Mouse (Mus musculus) left cerebral cortex, postnatal 4 days (tissue): ENCODE results near the gene Nup214. TPM values are rescaled to one million over a fixed set of nuclear protein-coding genes. Genes with fewer than 3 reads are reported as not detected.

Experiments
- DNase-seq: peaks from one replicate; pipeline ENCODE4 v3.0.0-alpha.2; 2022
- intact Hi-C: fragments of 180-260 bp; cut with DNase I; formaldehyde crosslinking; loops from one replicate; pipeline ENCODE4 v1.15.1; 2025
- total RNA-seq, 2 experiments: library from RNA; stranded (reverse); gene quantifications; 2 replicates each; pipeline ENCODE4 v1.2.3; 2021

The Nup214 gene
- 10 to 100 TPM; 54.0 to 59.8 TPM for total RNA-seq

DNA sequence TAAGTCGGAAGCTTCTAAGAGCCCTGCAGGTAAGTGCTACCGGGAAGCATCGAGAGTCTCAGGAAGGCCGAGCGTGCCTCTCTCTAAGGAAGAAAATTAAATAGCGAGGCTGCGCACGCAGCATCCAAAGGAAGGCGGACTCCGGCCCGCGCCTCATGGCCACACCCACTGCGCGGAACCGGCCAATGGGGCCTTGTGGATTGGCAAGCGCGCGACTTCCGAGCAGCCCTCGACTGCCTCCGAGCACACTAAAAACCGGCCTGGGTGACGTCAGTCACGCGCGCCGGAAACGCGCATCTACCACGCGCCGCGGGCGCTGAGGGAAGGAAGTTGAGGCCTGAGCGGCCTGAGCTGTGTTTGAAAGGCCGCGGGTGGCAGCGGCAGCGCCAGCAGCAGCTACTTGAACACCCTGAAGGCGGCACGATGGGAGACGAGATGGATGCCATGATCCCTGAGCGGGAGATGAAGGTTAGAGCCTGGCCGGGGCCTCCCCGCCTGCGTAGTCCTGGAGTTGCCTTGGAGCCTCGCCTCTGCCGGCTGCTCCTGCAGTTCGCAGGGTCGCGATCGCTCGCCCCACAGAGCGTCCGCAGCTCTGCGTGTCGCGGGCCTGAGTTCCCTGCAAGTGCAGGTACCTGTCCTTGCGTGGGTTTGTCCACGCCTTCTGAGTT, at the start of gene Nup214:
TSS of gene Nup214 (plus strand) at position 296 of the 668 bp plus-strand sequence.
- intact Hi-C loops = no loop called here
- DNase-seq = peak; percentile 99

DNA sequence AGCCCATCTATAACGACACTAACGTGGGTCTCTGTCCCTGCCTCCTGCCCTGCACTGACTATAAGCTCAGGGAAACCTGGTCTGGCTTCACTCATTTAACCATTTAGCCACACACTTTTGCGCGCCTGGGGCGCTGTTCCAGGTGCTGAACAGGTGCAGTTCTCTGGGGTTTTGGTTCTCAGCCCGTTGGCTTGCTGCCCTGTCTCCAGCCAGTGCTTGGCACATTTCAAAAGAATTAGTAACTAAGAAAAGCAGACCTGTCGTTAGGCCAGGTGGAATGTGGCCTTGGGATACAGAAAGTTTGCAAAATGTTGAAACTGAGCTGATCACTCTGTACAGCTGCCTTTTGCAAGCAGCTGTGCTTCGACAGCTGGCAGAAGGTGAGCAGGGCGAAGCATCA, 49.4 kb upstream of the Nup214 start:
- intact Hi-C loops = no loop called here
- no peak for DNase-seq

- intact Hi-C loops = no loop called here
- DNase-seq = no peak
Measured at GRCm38 (mm10) chr2:31925936-31926335, 48.3 kb upstream of the Nup214 start.

- DNase-seq = no peak
- intact Hi-C loops = no loop called here
Measured at GRCm38 (mm10) chr2:31929664-31930063, 44.6 kb upstream of the Nup214 start.

DNA sequence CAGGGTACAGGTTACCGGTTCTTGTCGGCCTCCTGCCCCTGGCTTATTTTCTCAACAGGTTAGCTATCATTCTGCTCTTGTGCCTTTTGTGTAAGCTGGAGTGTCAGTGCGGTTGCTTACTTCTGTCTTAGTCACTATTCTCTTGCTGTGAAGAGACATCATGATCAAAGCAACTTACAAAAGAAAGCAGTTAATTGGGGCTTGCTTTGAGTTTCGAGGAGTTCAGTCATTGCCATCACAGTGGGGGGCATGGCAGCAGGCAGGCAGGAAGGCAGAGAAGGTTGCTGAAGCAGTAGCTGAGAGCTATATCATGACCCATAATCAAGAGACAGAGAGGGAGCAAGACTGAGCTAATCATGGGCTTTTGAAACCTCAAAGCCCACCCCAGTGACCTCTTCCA, 39.7 kb upstream of the Nup214 start:
- intact Hi-C loops = no loop called here
- DNase-seq = no peak

DNA sequence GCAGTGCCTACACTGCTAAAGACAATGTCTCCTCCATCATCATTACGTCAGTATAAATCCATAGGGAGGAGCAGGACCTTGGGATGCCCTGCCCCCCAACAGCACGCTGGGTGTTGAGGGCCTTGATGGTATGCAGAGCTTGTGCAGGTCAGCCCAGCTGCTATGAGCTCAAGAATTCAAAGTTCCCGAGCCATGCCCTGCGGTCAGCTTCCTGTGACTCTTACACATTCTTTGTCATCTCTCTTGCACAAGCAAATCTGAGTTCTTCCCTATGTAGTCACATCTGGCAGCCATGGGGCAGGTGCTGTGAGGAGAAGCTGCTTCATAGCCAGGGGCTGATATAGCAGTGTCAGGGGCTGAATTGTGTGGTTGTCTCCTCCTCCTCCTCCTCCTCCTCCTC, 39.2 kb upstream of the Nup214 start:
- intact Hi-C loops = no loop called here

DNA sequence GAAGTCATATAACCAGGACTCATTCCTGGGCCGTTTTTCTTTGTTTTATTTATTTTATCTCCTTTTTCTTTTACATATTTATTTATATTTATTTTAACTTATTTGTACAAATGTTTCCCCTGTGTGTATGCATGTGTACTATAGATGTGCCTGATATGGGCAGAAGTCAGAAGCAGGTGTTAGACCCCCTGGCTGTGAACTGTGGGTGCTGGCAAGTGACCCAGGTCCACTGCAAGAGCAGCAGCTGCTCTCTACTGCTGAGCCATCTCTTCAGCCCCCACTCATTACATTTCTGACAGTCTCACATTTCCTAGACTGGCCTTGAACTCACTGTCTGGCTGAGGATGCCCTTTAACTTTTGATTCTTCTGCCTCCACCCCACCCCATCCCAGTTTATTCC, 35.9 kb upstream of the Nup214 start:
- peak; percentile 35 for DNase-seq
- intact Hi-C loops = no loop called here

More for the DNA sequence above, 39.2 kb upstream of the Nup214 start:
- no peak for DNase-seq

GRCm38 (mm10) chr2:31943011-31943410, 31.2 kb upstream of the Nup214 start:
- no peak for DNase-seq
- intact Hi-C loops = no loop called here

DNA sequence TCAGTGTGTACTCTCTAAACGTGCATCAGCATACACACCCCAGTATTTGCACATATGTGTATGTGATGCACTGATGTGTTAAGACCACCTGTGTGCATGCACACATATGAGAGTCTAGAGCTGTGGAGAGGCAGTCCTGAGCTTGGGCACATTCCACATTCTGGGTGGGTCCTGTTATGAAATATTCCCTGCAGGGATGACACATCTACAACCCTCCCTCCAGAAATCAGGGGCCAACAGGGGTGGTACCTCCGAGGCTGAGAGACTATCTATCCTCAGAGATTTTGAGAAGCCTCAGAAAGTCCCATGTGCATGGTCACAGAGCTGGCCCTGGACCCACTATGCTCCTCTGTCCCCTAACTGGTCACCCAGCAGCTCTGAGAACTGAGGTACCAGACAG, 28.7 kb upstream of the Nup214 start:
- no peak for DNase-seq
- intact Hi-C loops = no loop called here

DNA sequence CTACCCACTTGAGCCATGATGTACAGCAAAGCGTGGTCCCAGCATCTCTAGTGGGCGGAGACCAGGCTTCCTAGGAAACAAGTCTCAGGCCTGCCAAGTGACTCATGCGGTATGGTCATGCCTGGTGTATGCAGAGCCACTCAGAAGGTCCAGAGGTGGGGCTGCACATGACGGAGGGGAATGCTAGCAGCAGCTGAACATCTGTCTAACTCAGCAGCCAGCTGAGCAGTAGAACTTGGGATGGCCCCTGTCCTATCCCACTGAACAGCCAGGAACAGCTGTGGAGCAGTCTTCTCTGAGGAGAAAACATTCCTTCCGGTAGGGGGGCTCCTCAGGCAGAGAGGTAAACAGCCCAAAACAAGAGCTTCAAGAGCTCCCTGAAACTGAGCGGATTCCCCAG, 25.8 kb upstream of the Nup214 start:
- no peak for DNase-seq
- intact Hi-C loops = no loop called here

DNA sequence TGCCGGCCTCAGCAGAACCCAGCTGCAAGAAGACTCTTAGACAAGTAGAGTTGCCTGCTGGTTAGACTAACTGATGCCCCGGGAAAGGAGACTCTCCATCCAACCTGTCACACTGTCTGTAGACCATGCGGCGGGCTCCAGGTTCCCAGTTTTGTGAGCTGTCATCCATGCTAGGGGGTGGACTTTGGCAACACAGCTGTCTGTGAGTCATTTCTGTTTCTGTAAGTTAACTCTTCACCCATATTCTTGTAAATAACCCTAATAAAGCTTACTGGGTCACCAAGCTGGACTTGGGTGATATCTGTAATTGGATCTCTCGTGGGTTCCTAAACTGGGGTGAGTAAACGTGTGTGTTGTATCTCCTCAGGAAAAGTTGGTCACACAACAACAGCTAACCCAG, 25.4 kb upstream of the Nup214 start:
- no peak for DNase-seq
- intact Hi-C loops = no loop called here

DNA sequence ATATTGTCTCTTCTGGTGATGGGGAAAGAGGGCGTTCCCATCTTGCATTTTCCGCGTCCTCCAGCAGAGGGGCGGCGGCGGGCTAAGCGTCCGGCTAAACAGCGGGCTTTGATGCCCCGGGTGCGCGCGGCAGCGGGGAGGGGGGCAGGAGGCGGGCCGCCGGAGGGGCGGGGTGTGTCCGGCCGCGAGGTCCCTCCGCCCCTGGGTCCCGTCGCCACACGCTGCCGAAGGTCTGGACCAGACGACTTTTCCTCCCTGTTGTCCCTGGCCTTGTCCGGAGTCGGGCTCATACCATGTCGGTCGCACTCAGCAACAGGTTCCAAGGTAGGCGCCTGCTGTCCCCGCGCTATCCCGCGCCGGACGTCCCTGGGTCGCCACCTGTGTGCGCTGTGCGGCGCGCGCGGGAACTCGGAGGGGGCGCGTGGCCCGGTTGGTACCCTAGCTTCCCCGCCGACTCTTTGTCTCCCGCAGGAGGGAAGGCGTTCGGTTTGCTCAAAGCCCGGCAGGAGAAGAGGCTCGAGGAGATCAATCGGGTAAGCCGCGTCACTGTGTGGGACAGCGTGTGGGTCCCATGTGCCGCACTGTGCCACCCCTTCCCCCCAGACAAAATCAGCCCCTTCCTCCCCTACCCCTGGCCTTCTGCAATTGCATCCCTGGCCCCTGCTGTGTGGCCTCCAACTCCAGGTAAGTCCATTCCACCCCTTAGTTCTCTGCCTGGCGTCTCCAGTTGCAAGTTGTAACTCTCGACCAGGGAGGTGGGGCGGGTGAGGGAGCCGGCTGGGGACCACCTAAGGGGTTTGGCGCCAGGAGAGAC, 24.0 kb upstream of the Nup214 start, which contains the start of gene Aif1l:
TSS of gene Aif1l (plus strand) at position 82 of the 814 bp plus-strand sequence.
- peak; percentile 76 for DNase-seq
- intact Hi-C loops = no loop called here

- DNase-seq = no peak
- intact Hi-C loops = no loop called here
Measured at GRCm38 (mm10) chr2:31950966-31951365, 23.3 kb upstream of the Nup214 start.

- intact Hi-C loops = no loop called here
- peak; percentile 62 for DNase-seq
Measured at GRCm38 (mm10) chr2:31952236-31952635, 22.0 kb upstream of the Nup214 start.

DNA sequence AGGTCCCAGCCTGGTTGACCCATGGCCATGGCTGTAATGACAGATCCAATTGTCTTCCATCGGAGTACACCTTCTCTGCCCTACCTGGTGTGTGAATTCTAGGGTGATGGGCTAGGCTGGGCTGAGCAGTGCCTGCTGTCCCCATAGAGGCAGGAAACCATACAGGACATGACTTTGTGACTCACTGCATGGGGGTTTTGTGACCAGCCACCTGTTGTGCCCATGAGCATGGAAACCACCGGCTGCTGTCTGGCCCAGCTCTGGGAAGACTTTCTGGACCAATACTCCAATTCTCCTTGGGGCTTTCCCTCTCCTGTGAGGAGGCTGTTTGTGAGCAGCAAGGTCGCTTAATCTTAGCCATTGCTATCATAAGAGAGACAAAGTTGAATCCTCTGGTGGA, 21.5 kb upstream of the Nup214 start:
- intact Hi-C loops = no loop called here

GRCm38 (mm10) chr2:31953687-31954086, 20.5 kb upstream of the Nup214 start:
- no peak for DNase-seq
- intact Hi-C loops = no loop called here

More for the DNA sequence above, 21.5 kb upstream of the Nup214 start:
- DNase-seq = no peak

DNA sequence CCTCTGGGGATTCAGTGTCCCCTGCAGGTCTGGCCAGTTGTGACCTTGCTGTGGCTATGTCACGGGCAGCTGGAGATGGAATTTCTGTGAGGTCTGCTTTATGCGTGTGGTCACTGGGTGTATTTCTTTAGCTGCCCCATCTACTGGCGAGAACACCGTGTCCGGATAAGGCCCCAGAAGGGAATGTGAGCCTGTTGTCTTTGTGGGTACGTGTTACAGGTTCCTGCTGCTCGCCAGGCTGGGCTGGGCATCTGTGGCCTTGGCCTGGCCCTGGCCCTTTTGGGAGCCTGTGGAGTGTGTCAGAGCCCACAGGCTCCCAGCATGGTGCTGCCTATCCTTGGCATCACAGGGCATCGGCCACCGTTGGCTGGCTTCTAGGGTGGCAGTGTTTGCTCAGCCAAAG, 19.5 kb upstream of the Nup214 start:
- DNase-seq = peak; percentile 38
- intact Hi-C loops = no loop called here

GRCm38 (mm10) chr2:31955686-31956085, 18.6 kb upstream of the Nup214 start:
- no peak for DNase-seq
- intact Hi-C loops = no loop called here

GRCm38 (mm10) chr2:31957211-31957610, 17.0 kb upstream of the Nup214 start:
- DNase-seq = no peak
- intact Hi-C loops = no loop called here

DNA sequence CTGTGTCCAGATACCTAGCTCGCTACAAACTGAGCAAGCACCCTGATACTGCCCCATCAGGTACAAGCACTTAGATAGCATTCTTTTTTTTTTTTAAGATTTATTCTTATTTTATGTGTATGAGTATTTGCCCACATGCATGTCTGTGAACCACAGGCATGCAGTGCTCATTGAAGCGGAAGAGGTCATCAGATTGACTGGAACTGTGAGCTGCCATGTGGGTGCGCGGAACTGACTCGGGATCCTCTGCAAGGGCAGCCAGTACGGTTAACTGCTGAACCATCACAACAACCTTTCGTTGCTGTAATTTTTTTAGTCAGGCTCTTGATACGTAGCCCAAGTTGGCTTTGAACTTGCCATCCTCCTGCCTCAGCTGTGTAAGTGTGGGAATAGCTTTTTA, 13.2 kb upstream of the Nup214 start:
- intact Hi-C loops = no loop called here
- peak; percentile 26 for DNase-seq

GRCm38 (mm10) chr2:31961791-31962222, 12.4 kb upstream of the Nup214 start:
- intact Hi-C loops = no loop called here
- no peak for DNase-seq
